Mouse (Mus musculus) embryonic facial prominence, embryonic 14.5 days (tissue): ENCODE measurements around the gene Ptch2. TPM values are rescaled to one million over a fixed set of nuclear protein-coding genes. Genes with fewer than 3 reads are reported as not detected.

ENCODE experiments used
- ATAC-seq: fragments of 200-750 bp; cut with Nextera tagmentation; 2 replicates; pipeline ENCODE4 v1.8.0; 2017; ENCODE audit warnings: low read depth, moderate number of reproducible peaks, moderate TSS enrichment
- DNase-seq: peaks from one replicate; pipeline ENCODE4 v3.0.0-alpha.2; 2015; ENCODE audit warnings: low spot score
- H3K27ac ChIP-seq: fragments of 300-500 bp; sonication (generic); replicated peaks from 2 replicates; pipeline ENCODE4 v1.5.1; 2014; ENCODE audit warnings: low read depth, mild to moderate bottlenecking, low read length, moderate library complexity
- H3K27me3 ChIP-seq: fragments of 300-500 bp; sonication (generic); replicated peaks from 2 replicates; pipeline ENCODE4 v1.6.1; 2014; ENCODE audit warnings: low read length; ENCODE audit not compliant: control insufficient read depth, insufficient read depth
- H3K36me3 ChIP-seq: fragments of 300-500 bp; sonication (generic); 2 replicates; pipeline ENCODE4 v1.6.1; 2014; ENCODE audit warnings: low read length, mixed read lengths; ENCODE audit not compliant: control insufficient read depth, insufficient read depth
- H3K4me1 ChIP-seq: fragments of 300-500 bp; sonication (generic); 2 replicates; pipeline ENCODE4 v1.6.1; 2014; ENCODE audit warnings: antibody characterized with exemption, low read length; ENCODE audit not compliant: control insufficient read depth, insufficient read depth
- H3K4me2 ChIP-seq: fragments of 300-500 bp; sonication (generic); 2 replicates; pipeline ENCODE4 v1.6.1; 2014; ENCODE audit warnings: low read depth, mild to moderate bottlenecking, low read length, moderate library complexity, mixed read lengths
- H3K4me3 ChIP-seq: fragments of 300-500 bp; sonication (generic); 2 replicates; pipeline ENCODE4 v1.5.1; 2014; ENCODE audit warnings: low read depth, mild to moderate bottlenecking, low read length
- H3K9ac ChIP-seq: fragments of 300-500 bp; sonication (generic); 2 replicates; pipeline ENCODE4 v1.6.1; 2014; ENCODE audit warnings: low read depth, mild to moderate bottlenecking, low read length, moderate library complexity, mixed read lengths
- H3K9me3 ChIP-seq: fragments of 300-500 bp; sonication (generic); 2 replicates; pipeline ENCODE4 v1.6.1; 2016; ENCODE audit warnings: low read length; ENCODE audit not compliant: control insufficient read depth
- WGBS: fragments of 180-500 bp; shearing (Covaris S2); extraction: QIAGEN DNeasy Blood & Tissue Kit; methylation state at CpG from one replicate; pipeline ENCODE4 v1.1.7; 2014; 5-methylcytosine and 5-hydroxymethylcytosine counted together
- polyA plus RNA-seq: library from polyadenylated mRNA; unstranded; fragments of >200 nt; fragmentation: Nextera tagmentation; extraction: Ambion mirVana; gene quantifications from 2 replicates; pipeline ENCODE4 v1.2.1, GENCODE M21; 2014

Gene Ptch2
- polyA plus RNA-seq, 1 experiment from 2014 or later, result 9.0 TPM

DNA sequence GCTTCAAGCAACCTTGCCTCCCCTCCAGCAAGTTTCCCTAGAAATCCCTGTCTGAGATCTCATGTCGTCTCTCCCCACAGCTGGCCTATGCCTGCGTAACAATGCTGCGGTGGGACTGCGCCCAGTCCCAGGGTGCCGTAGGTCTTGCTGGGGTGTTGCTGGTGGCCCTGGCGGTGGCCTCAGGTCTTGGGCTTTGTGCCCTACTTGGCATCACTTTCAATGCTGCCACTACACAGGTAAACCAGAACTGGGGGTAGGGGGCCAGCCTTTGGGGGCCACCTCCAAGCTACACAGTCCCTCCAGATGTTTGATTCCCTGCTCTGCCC lies 12.6 kb downstream of the Ptch2 start:
- H3K9me3 ChIP-seq, result no peaks in the 10 kb centered on the region
- H3K4me3 ChIP-seq, result no peak overlapping the region
- H3K4me2 ChIP-seq, result no peak overlapping the region
- no peaks in the 10 kb centered on the region for H3K27me3 ChIP-seq
- peaks cover 7% of the 10 kb centered on the region; the same call in 1 of the 2 replicates for H3K4me1 ChIP-seq
- WGBS, result 91% methylated on average over 6 of the region's 6 CpGs
- ATAC-seq (no peak), DNase-seq (no peak)
- H3K27ac ChIP-seq, result no peak overlapping the region
- peaks cover 42% of the 10 kb centered on the region for H3K36me3 ChIP-seq
- H3K9ac ChIP-seq, result no peak overlapping the region

DNA sequence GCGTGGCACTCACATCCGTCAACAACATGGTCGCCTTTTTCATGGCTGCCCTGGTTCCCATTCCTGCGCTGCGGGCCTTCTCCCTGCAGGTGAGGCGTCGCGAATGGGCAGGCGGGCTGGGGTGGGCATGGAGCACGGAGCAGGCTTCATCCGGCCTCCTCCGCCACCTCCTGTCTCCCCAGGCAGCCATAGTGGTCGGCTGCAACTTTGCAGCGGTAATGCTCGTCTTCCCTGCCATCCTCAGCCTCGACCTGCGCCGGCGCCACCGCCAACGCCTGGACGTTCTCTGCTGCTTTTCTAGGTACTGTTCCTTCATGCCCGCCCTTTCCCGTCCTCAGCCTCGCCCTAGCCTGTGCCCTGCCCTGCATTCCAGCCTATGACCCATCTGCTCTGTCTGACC lies 13.5 kb downstream of the Ptch2 start:
- ATAC-seq, result no peak
- WGBS, result 97% methylated on average over 25 of the region's 25 CpGs
- Histone ChIP-seq H3K4me3 (no peak overlapping the region), H3K9me3 (no peaks in the 10 kb centered on the region), H3K4me1 (peaks cover 7% of the 10 kb centered on the region; the same call in 1 of the 2 replicates), H3K36me3 (peaks cover 42% of the 10 kb centered on the region), H3K9ac (no peak overlapping the region), H3K4me2 (no peak overlapping the region), H3K27ac (no peak overlapping the region), H3K27me3 (no peaks in the 10 kb centered on the region)
- no peak for DNase-seq

DNA sequence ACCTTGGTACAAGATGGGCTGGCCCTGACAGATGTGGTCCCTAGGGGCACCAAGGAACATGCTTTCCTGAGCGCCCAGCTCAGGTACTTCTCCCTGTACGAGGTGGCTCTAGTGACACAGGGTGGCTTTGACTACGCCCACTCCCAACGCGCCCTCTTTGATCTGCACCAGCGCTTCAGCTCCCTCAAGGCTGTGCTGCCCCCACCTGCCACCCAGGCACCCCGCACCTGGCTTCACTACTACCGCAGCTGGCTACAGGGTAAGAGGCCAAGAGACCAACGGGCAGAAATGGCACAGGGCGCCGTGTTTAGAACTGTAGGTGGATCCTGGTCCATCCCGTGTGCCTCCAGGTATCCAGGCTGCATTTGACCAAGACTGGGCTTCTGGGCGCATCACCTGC lies 14.4 kb downstream of the Ptch2 start:
- no peaks in the 10 kb centered on the region for H3K27me3 ChIP-seq
- peaks cover 42% of the 10 kb centered on the region for H3K36me3 ChIP-seq
- DNase-seq (no peak), ATAC-seq (no peak)
- 92% methylated on average over 13 of the region's 13 CpGs for WGBS
- no peak overlapping the region for H3K9ac ChIP-seq
- no peak overlapping the region for H3K27ac ChIP-seq
- H3K4me2 ChIP-seq, result no peak overlapping the region
- peaks cover 3% of the 10 kb centered on the region; the same call in 1 of the 2 replicates for H3K4me1 ChIP-seq
- no peaks in the 10 kb centered on the region for H3K9me3 ChIP-seq
- no peak overlapping the region for H3K4me3 ChIP-seq

DNA sequence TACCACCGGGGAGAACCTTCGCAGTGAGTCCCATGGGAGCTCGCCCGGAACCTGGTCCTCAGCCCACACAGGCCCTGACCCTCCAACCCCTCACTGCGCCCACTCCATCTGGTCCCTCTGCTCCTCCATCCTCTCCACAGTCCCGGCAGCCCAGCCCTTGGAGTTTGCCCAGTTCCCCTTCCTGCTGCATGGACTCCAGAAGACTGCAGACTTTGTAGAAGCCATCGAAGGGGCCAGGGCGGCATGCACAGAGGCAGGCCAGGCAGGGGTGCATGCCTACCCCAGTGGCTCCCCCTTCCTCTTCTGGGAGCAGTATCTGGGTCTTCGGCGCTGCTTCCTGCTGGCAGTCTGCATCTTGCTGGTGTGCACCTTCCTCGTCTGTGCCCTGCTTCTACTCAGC lies 15.1 kb downstream of the Ptch2 start:
- Histone ChIP-seq H3K27ac (no peak overlapping the region), H3K36me3 (peaks cover 42% of the 10 kb centered on the region), H3K4me1 (no peaks in the 10 kb centered on the region), H3K4me3 (no peak overlapping the region), H3K9ac (no peak overlapping the region), H3K27me3 (no peaks in the 10 kb centered on the region), H3K9me3 (no peaks in the 10 kb centered on the region), H3K4me2 (no peak overlapping the region)
- WGBS, result 93% methylated on average over 11 of the region's 11 CpGs
- no peak for DNase-seq
- ATAC-seq, result no peak

DNA sequence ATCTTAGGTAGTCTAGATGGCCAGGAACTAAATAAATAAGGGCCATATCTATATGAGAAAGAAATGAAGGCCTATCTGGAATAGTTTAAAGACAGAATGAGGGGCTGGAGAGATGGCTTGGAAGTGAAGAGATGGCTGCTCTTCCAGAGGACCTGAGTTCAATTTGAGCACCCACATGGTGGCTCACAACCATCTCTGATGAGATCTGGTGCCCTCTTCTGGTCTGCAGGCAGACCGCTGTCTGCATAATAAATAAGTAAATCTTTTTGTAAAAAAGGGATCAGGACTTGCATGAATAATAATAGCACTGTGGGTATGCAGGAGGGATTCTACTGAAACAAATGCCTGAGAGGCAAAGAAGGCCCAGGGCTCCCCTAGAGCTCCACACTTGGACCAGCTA lies 17.4 kb downstream of the Ptch2 start:
- H3K36me3 ChIP-seq, result peaks cover 33% of the 10 kb centered on the region
- 93% methylated on average over 1 of the region's 1 CpGs for WGBS

DNA sequence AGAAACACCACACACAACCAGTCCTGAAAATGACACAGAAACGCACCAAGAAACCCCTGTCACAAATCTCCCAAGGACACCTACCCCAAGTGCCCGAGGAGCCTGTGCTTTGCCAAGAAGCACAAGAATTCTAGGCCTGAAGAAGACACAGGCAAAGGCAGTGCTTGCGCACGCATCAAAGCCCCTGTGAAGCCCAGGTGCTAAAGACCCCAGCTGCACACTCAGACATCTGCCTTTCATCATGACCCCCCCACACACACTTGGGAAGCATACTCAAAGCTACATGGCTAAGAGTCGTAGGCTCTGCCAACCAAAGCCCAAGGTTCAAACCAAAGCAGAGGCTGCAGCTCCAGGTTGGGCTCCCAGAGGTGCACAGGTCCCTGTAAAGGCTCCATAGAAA lies 19.7 kb downstream of the Ptch2 start:
- H3K9me3 ChIP-seq, result no peaks in the 10 kb centered on the region
- no peaks in the 10 kb centered on the region for H3K27me3 ChIP-seq
- ATAC-seq (no peak), DNase-seq (no peak)
- H3K4me1 ChIP-seq, result peaks cover 5% of the 10 kb centered on the region
- WGBS, result 72% methylated on average over 5 of the region's 5 CpGs
- H3K9ac ChIP-seq, result no peak overlapping the region
- no peak overlapping the region for H3K4me2 ChIP-seq
- H3K27ac ChIP-seq, result no peak overlapping the region
- peaks cover 12% of the 10 kb centered on the region for H3K36me3 ChIP-seq
- no peak overlapping the region for H3K4me3 ChIP-seq

More for the DNA sequence above, 17.4 kb downstream of the Ptch2 start:
- no peak for DNase-seq
- Histone ChIP-seq H3K9ac (no peak overlapping the region), H3K4me1 (no peaks in the 10 kb centered on the region), H3K4me3 (no peak overlapping the region), H3K9me3 (no peaks in the 10 kb centered on the region), H3K27ac (no peak overlapping the region), H3K4me2 (no peak overlapping the region), H3K27me3 (no peaks in the 10 kb centered on the region)
- no peak for ATAC-seq

DNA sequence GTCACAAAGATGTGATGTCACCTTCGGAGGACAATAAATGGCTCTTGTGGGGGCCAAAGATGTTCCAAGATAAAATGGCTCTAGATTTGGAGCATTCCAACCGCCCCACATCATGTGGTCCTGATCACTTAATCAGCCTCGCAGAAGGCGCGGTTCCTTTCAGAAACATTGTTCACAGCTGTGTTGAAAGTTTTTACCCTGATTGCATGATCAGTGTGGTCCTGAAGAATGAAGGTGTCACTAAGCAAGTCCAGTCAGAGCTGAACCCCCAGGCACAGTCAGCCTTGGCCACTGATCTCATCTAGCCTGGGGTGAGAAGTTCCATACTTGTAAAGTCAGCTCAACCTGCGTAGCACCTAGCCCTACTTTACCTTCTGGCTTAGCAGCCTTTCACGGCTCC lies 22.1 kb downstream of the Ptch2 start:
- Histone ChIP-seq H3K4me1 (peaks cover 5% of the 10 kb centered on the region), H3K9ac (no peak overlapping the region), H3K9me3 (no peaks in the 10 kb centered on the region), H3K36me3 (no peaks in the 10 kb centered on the region), H3K27me3 (no peaks in the 10 kb centered on the region), H3K4me3 (no peak overlapping the region), H3K4me2 (no peak overlapping the region), H3K27ac (no peak overlapping the region)
- no peak for ATAC-seq
- DNase-seq, result no peak
- 86% methylated on average over 7 of the region's 7 CpGs for WGBS

DNA sequence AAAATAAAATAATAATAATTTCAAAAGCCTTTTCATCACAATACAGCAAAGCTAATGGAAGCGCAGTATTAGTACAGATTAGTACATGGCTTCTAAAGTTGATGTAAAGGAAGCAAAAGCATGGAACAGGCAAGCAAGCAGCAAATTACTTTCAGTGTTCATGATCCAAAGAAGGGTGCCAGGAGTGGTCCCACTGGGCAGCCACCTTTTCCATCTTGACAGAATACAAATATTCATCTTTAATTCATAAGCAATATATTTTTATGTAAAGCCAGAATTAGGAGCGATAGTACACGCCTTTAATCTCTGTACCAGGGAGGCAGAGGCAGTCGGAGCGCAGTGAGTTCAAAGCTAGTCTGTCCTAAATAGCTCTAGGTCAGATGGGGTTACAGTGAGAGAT lies 23.8 kb downstream of the Ptch2 start:
- Histone ChIP-seq H3K27me3 (no peaks in the 10 kb centered on the region), H3K4me3 (peak overlapping the region; percentile 66), H3K9ac (peak overlapping the region; percentile 74), H3K36me3 (no peaks in the 10 kb centered on the region), H3K4me1 (peaks cover 7% of the 10 kb centered on the region), H3K27ac (peak overlapping the region; percentile 90), H3K9me3 (no peaks in the 10 kb centered on the region), H3K4me2 (peak overlapping the region; percentile 94)
- 74% methylated on average over 5 of the region's 5 CpGs for WGBS
- no peak for ATAC-seq
- no peak for DNase-seq

DNA sequence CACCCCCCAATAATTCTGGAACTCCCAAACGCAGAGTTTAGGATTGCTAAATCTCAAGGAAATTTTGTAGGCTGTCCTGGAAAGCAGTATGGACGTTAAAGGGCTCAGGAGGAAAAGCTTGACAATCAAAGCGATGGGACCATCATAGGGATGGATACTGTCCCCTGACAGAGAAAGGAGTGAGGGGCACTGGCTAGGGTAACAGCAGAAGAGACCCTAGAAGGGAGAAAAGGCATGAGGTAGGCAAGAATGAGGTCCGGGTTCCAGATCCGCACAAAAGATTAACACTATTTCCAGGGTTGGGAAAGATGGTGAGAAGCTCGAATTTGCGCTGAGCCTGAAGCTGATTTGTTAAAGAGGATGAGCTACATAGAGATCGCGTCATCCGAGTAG lies 24.2 kb downstream of the Ptch2 start:
- DNase-seq (no peak), ATAC-seq (no peak)
- 5% methylated on average over 10 of the region's 10 CpGs for WGBS
- Histone ChIP-seq H3K4me2 (peak overlapping the region; percentile 94), H3K9me3 (no peaks in the 10 kb centered on the region), H3K4me3 (peak overlapping the region; percentile 66), H3K36me3 (no peaks in the 10 kb centered on the region), H3K27ac (peak overlapping the region; percentile 90), H3K27me3 (no peaks in the 10 kb centered on the region), H3K4me1 (peaks cover 11% of the 10 kb centered on the region), H3K9ac (peak overlapping the region; percentile 74)
